In the genomic region with DNA sequence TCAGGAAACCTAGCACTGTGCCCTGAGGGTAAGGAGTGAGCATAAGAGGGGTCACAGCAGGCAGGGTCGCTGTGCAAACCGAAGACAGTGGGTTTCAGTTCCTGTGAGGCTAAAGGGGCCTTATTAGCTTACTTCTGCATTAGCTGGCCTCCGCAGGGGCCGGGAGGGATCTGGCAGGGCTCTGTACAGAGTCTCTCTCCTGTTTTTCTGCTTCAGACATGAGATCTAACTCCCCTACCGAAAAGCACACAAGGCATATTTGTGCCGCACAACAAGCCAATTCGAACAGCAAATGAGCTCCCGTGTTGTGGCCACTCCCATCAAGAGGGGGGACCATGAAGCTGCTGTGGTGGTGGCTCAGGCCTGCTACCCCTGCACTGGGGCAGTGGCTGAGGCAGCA, we compare ENCODE assay signal across 8 mouse cellular contexts. TPM values are rescaled to one million over a fixed set of nuclear protein-coding genes. Genes with fewer than 3 reads are reported as not detected.
A peak's percentile ranks its signal among the peaks of the same experiment; 100 is the strongest.
DNase-seq lines count a peak whose midpoint lies in the region; ATAC-seq and TF ChIP-seq lines count a peak whose summit lies in the region.

No protein-coding gene starts in this region.

- no peaks in the 10 kb centered on the region for H3K36me3 ChIP-seq in heart, embryonic 10.5 days
- no peaks in the 10 kb centered on the region for H3K36me3 ChIP-seq in spleen, adult 2 months (ENCODE audit: control insufficient read depth, insufficient read depth, low read length)
- no peaks in the 10 kb centered on the region for H3K36me3 ChIP-seq in limb, embryonic 10.5 days
- H3K36me3 ChIP-seq in stomach, embryonic 15.5 days: no peaks in the 10 kb centered on the region

- H3K4me2 ChIP-seq in stomach, embryonic 15.5 days: peak overlapping the region; percentile 44

- peak overlapping the region; percentile 76 for H3K27ac ChIP-seq in heart, embryonic 10.5 days
- H3K27ac ChIP-seq in spleen, adult 2 months (ENCODE audit: insufficient read depth, low read length): peak overlapping the region; percentile 72
- H3K27ac ChIP-seq in limb, embryonic 10.5 days: peak overlapping the region; percentile 57
- H3K27ac ChIP-seq in stomach, embryonic 15.5 days: peak overlapping the region; percentile 57; the same call in 1 of the 2 replicates

- TF ChIP-seq POLR2A in spleen, adult 2 months (IDR thresholded peaks at IDR 0.05; ENCODE audit: low read depth, low read length): no peak

- no peak for TF ChIP-seq CTCF in spleen, adult 2 months (IDR thresholded peaks at IDR 0.05; ENCODE audit: extremely low read depth, insufficient read depth, insufficient read length, insufficient replicate concordance)

- H3K9ac ChIP-seq in stomach, embryonic 15.5 days: no peak overlapping the region

- peaks cover 72% of the 10 kb centered on the region for H3K4me1 ChIP-seq in heart, embryonic 10.5 days
- peaks cover 46% of the 10 kb centered on the region; the same call in 1 of the 2 replicates for H3K4me1 ChIP-seq in spleen, adult 2 months (ENCODE audit: control insufficient read depth, insufficient read depth, insufficient read length)
- H3K4me1 ChIP-seq in limb, embryonic 10.5 days: peaks cover 40% of the 10 kb centered on the region
- H3K4me1 ChIP-seq in stomach, embryonic 15.5 days: peaks cover 42% of the 10 kb centered on the region

- H3K4me3 ChIP-seq in heart, embryonic 10.5 days: peak overlapping the region; percentile 31; the same call in 1 of the 2 replicates
- no peak overlapping the region for H3K4me3 ChIP-seq in spleen, adult 2 months (ENCODE audit: extremely low read depth, insufficient read depth, insufficient read length)
- H3K4me3 ChIP-seq in limb, embryonic 10.5 days: no peak overlapping the region
- no peak overlapping the region for H3K4me3 ChIP-seq in stomach, embryonic 15.5 days (replicated peaks)

- no peak for DNase-seq in heart, embryonic 10.5 days (ENCODE audit: low spot score)
- no peak for DNase-seq in heart, adult 8-10 months (ENCODE audit: low spot score)
- peak in 1 of 2 experiments; percentile 31 for DNase-seq in spleen, adult 2 months (ENCODE audit: low read depth in 1 of 2, low spot score in 2 of 2)
- no peak for DNase-seq in spleen, postnatal 4 days (ENCODE audit: low spot score in 2 of 2)
- DNase-seq in limb, embryonic 10.5 days (ENCODE audit: low spot score): no peak
- no peak for DNase-seq in cerebellum, adult 9-10 months
- no peak for DNase-seq in kidney, postnatal 10 days

- 0 out of 2 replicates have a peak, but pooled peaks have one; percentile 1 for ATAC-seq in stomach, embryonic 15.5 days (ENCODE audit: insufficient read depth, low FRiP score, low read depth)

- 0 out of 2 replicates have a peak, but pooled peaks cover 2% of the 10 kb centered on the region for H3K27me3 ChIP-seq in heart, embryonic 10.5 days (ENCODE audit: insufficient read depth, poor library complexity, severe bottlenecking)
- H3K27me3 ChIP-seq in spleen, adult 2 months (ENCODE audit: control insufficient read depth, insufficient read depth, low read length): no peaks in the 10 kb centered on the region
- H3K27me3 ChIP-seq in limb, embryonic 10.5 days (ENCODE audit: low read depth, poor library complexity, severe bottlenecking): peaks cover 13% of the 10 kb centered on the region; the same call in 1 of the 2 replicates
- no peaks in the 10 kb centered on the region for H3K27me3 ChIP-seq in stomach, embryonic 15.5 days (replicated peaks)

- 43% methylated on average over 8 of the region's 8 CpGs for WGBS in heart, embryonic 10.5 days
- WGBS in spleen, adult 2 months: 5% methylated on average over 8 of the region's 8 CpGs
- WGBS in limb, embryonic 10.5 days: 43% methylated on average over 8 of the region's 8 CpGs
- 27% methylated on average over 8 of the region's 8 CpGs for WGBS in stomach, embryonic 15.5 days

- H3K9me3 ChIP-seq in heart, embryonic 10.5 days: no peaks in the 10 kb centered on the region
- no peaks in the 10 kb centered on the region for H3K9me3 ChIP-seq in limb, embryonic 10.5 days (replicated peaks)
- no peaks in the 10 kb centered on the region for H3K9me3 ChIP-seq in stomach, embryonic 15.5 days

RNA-seq across cellular contexts. Expression of a gene that starts 5.6 kb away (rescaled TPM):
- polyA plus RNA-seq in heart, embryonic 10.5 days (2016; fragmentation: Nextera tagmentation; extraction: Ambion mirVana): 4.0 and 4.3 TPM in 2 replicates
- 10 to 100 TPM in 3 of 4 experiments, 1 to 10 TPM in 1; 9.0 to 11.3 (median 10.3) TPM for total RNA-seq in heart, adult 8-10 months (2022)
- 15.4 and 16.2 TPM in 2 replicates for polyA plus RNA-seq in spleen, adult 2 months (2012; rRNA removed)
- 2.4 and 3.3 TPM in 2 replicates for polyA plus RNA-seq in limb, embryonic 10.5 days (2016; fragmentation: Nextera tagmentation; extraction: Ambion mirVana)
- polyA plus RNA-seq in stomach, embryonic 15.5 days (2015; fragmentation: Nextera tagmentation; extraction: Ambion mirVana): 7.1 and 7.2 TPM in 2 replicates

RNA-seq across cellular contexts. Expression of a gene that starts 18.3 kb away (rescaled TPM):
- polyA plus RNA-seq in heart, embryonic 10.5 days (2016; fragmentation: Nextera tagmentation; extraction: Ambion mirVana): not detected in 2 replicates
- total RNA-seq in heart, adult 8-10 months (2022): not detected
- polyA plus RNA-seq in spleen, adult 2 months (2012; rRNA removed): not detected in 2 replicates
- not detected in 2 replicates for polyA plus RNA-seq in limb, embryonic 10.5 days (2016; fragmentation: Nextera tagmentation; extraction: Ambion mirVana)
- not detected in 2 replicates for polyA plus RNA-seq in stomach, embryonic 15.5 days (2015; fragmentation: Nextera tagmentation; extraction: Ambion mirVana)

RNA-seq across cellular contexts. Expression of a gene that starts 29.8 kb away (rescaled TPM):
- 275 and 334 TPM in 2 replicates for polyA plus RNA-seq in heart, embryonic 10.5 days (2016; fragmentation: Nextera tagmentation; extraction: Ambion mirVana)
- under 1 TPM; 0.25 to 0.87 (median 0.67) TPM for total RNA-seq in heart, adult 8-10 months (2022)
- 11.6 and 14.1 TPM in 2 replicates for polyA plus RNA-seq in spleen, adult 2 months (2012; rRNA removed)
- polyA plus RNA-seq in limb, embryonic 10.5 days (2016; fragmentation: Nextera tagmentation; extraction: Ambion mirVana): 395 and 434 TPM in 2 replicates
- 293 and 308 TPM in 2 replicates for polyA plus RNA-seq in stomach, embryonic 15.5 days (2015; fragmentation: Nextera tagmentation; extraction: Ambion mirVana)

RNA-seq across cellular contexts. Expression of a gene that starts 53.0 kb away (rescaled TPM):
- 124 and 134 TPM in 2 replicates for polyA plus RNA-seq in heart, embryonic 10.5 days (2016; fragmentation: Nextera tagmentation; extraction: Ambion mirVana)
- 1 to 10 TPM in 3 of 4 experiments, under 1 TPM in 1; 0.78 to 3.2 (median 2.3) TPM for total RNA-seq in heart, adult 8-10 months (2022)
- polyA plus RNA-seq in spleen, adult 2 months (2012; rRNA removed): 61.6 and 68.4 TPM in 2 replicates
- polyA plus RNA-seq in limb, embryonic 10.5 days (2016; fragmentation: Nextera tagmentation; extraction: Ambion mirVana): 170 and 183 TPM in 2 replicates
- 139 and 142 TPM in 2 replicates for polyA plus RNA-seq in stomach, embryonic 15.5 days (2015; fragmentation: Nextera tagmentation; extraction: Ambion mirVana)

RNA-seq across cellular contexts. Expression of a gene that starts 53.2 kb away (rescaled TPM):
- polyA plus RNA-seq in heart, embryonic 10.5 days (2016; fragmentation: Nextera tagmentation; extraction: Ambion mirVana): 8.8 and 13.5 TPM in 2 replicates
- 1 to 10 TPM; 2.3 to 6.0 (median 4.9) TPM for total RNA-seq in heart, adult 8-10 months (2022)
- polyA plus RNA-seq in spleen, adult 2 months (2012; rRNA removed): 18.5 and 19.2 TPM in 2 replicates
- polyA plus RNA-seq in limb, embryonic 10.5 days (2016; fragmentation: Nextera tagmentation; extraction: Ambion mirVana): 2.4 and 3.3 TPM in 2 replicates
- 7.2 and 7.4 TPM in 2 replicates for polyA plus RNA-seq in stomach, embryonic 15.5 days (2015; fragmentation: Nextera tagmentation; extraction: Ambion mirVana)

Comparison
In these comparisons a context has a peak if more than half of its experiments do, and no peak if none do; other contexts are left out.
1. RNA of a gene that starts 29.8 kb away (polyA plus RNA-seq): 395 to 434 TPM in limb, embryonic 10.5 days, 275 to 334 TPM in heart, embryonic 10.5 days and 293 to 308 TPM in stomach, embryonic 15.5 days; 11.6 to 14.1 TPM in spleen, adult 2 months; every median in the first group is over 10 times any median in the second.
2. Peak in every context shown above with its lines, with median percentiles within 50 percentile points of each other: H3K27ac ChIP-seq.